Mouse (Mus musculus): ENCODE data around the gene Hhipl1.

DNA sequence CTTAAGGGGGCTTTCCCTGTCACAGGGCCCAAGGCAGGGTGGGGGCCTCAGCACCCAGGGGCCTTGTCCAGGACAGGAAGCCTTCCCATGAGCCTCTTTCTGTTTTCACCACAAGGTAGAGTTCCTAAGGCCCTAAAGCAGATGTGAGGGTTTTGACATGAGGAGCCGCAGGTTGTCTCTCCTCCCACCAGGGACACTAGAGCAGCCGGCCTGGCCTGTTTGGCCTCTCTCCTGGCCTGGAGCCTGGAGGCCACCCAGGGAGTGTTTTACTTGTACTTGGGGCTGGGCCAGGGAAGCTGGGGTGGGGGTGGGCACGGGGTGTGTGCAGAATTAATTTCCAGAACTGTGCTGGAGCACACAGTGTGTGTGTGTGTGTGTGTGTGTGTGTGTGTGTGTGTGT lies 59.3 kb downstream of the Hhipl1 start:
- TF ChIP-seq POLR2A (IDR thresholded peaks at IDR 0.05; ENCODE audit: control insufficient read depth, low read depth, low read length): no peak
- TF ChIP-seq CTCF (IDR thresholded peaks at IDR 0.05; ENCODE audit: control insufficient read depth, insufficient read depth, insufficient replicate concordance, low read depth, low read length): no peak
